Mouse (Mus musculus): ENCODE results near the gene Erbb2.

Erbb2 gene

DNA sequence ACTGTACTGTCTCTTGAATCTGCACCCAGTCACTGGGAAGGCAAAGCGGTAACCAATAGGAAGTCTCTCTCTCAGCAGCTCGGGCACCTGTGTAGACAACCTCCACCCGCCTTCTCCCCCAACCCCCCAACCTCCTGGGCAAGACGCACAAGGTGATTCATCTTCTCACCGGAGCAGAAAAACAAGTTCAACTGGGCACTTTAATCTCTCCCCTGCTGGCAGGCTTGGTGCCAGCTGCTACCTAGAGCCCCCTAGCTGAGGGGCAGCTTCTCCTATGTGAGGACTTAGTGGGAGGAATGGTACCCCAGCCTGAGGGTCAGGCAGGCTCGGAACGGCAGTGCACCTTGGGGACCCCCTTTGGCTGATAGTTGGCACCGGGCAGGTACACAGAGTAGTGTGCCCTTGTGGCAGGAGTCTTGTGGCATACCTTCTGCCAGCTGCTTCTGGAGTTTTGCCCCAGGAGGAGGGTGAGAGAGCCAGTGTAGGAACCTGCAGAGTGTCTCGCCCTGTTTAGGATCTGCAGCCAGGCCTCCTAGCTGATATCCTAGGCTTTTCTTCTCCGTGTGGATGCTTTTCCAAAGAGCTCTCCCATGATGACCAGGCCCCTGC lies 6.8 kb downstream of the Erbb2 start:
- in situ Hi-C loops (cut with MboI, MseI): no loop called here

DNA sequence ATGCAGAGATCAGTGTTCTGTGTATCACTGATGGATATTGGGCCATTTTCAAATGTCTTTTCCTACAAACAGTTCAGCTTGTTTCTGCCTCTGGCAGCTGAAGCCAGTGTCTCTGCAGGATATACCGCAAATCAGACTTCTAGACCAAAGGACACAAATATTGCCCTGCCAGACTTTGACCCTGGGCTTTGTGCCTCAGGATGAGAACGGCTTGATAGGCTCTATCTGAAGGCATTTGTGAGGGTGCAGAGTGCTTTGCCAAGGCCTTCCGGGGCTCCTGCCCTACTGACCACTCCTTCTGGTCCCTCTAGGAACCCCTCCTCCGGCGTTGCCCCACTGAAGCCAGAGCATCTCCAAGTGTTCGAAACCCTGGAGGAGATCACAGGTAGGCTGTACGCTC lies 14.3 kb downstream of the Erbb2 start:
- in situ Hi-C loops (cut with MboI, MseI): no loop called here

DNA sequence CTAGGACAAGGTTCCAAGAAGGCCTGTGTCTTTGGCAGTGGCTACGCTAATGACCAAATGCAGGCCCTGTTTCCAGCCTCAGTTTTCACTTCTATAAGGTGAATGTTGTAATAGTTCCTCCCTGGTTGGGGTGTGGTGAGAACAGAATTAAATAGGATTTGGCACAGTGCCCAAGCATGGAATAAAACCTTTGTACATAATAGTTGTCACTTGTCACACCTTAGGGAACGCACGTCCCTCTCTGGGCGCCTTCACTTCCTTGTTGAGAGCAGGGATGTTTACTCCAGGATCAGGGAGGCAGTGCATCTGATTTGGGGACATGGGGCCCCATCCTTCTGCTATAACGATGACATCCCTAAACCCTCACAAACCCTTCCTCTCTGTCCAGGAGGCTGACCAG lies 16.2 kb downstream of the Erbb2 start:
- in situ Hi-C loops (cut with MboI, MseI): no loop called here

DNA sequence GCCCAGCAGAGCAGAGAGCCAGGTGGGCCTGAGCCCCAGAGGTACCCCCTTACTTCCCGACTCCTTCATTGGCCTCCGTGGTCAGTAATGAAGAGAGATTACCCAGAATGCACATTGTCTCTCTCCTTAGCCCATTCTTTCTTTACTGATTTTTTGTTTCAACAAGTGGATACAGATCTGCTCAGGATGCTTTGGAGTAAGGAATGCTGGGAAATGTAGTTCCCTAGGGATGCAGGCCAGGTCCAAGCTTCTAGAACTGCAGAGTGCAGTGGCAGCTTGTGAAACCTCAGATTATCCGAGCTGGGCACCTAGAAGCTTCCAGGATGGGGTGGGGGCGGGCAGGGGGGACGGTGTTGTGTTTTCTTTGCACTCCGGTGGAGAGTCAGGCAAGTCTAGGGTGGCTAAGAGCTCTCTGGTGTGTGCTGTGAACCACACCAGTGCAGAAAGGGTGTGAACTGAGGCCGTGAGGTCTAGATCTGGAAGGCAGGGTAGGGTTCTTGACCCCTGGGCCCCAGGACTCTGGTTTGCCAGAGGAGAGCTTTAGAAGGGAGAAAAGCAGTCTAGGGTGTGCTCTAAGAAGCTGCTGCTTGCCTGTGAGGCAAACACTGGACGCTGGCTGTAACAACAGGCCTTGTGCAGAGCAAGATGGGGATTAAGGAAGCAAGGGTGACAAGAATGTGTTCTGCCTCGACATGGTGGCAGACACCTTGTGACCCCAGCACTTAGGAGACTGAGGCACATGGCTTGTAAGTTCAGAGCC lies 19.7 kb downstream of the Erbb2 start:
- in situ Hi-C loops (cut with MboI, MseI): loop anchor here (5.0 kb wide), 1 partner anchor 45 kb away; the partner anchor contains the start of gene Pnmt

DNA sequence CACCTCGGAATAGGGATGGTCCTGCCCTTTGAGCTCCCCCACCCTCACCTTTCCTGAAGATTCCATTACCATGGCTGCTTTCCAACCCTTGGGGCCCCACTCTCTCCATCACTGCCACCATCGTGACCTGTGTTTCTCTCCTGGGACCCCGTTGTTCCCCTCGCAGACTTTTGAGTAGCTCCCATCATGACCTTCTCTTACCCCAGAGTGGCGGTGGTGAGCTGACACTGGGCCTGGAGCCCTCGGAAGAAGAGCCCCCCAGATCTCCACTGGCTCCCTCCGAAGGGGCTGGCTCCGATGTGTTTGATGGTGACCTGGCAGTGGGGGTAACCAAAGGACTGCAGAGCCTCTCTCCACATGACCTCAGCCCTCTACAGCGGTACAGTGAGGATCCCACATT lies 23.5 kb downstream of the Erbb2 start:
- in situ Hi-C loops (cut with MboI, MseI): no loop called here

DNA sequence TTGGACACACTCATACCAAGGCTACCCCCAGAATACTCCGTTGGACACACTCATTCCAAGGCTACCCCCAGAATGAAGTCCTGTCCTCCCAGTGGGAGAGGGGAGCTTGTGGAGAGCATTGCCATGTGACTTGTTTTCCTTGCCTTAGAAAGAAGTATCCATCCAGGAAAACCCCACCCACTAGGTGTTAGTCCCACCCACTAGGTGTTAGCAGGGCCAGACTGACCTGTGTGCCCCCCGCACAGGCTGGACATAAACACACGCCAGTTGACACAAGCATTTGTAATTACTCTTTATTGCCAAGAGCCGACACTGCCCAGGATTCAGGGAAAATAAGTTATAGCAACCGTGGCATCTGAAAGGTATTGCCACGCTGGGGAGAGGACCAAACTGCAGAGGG lies 25.2 kb downstream of the Erbb2 start:
- in situ Hi-C loops (cut with MboI, MseI): no loop called here

DNA sequence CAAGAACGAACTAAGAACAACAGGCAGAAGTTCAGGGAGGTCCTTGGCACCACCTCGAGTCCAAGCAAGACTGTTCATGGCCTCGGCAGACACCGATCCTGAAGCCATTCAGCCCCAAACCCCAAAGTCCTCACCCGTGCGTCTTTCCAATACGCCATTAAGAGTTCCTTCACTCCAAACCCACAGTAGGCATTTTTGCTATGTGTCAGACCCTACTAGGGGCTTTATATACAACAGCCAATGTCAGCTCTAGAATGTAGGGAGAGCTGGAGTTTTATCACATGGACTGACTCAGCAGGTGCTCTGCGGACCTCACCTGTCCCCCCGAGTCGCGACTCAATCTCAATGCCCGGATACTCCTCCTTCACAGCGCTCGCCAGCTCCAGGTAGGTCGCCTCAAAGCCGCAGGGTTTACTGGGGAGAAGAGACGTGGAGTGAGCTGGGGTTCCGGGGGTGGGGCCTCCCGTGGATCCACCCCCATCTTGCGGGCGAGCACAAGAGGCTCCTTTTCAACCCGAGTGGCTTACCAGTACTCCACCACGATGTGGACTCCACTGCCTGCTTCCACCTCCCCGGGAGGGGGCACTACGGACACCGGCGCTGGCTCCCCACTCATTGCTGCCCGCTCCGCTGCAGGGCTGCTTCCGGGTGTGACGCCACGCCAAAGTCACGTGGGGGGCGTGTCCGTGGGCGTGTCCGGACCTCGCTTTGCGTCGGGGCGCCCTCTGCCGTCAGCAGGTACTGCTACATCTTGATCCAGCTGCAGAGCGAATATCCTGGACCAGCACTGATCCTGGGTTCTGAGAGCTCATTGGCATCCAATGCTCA lies 26.3 kb downstream of the Erbb2 start, which contains the start of gene Mien1:
Gene Mien1 (minus strand): TSS at position 661 of the 828 bp plus-strand sequence.
- in situ Hi-C loops (cut with MboI, MseI): no loop called here

DNA sequence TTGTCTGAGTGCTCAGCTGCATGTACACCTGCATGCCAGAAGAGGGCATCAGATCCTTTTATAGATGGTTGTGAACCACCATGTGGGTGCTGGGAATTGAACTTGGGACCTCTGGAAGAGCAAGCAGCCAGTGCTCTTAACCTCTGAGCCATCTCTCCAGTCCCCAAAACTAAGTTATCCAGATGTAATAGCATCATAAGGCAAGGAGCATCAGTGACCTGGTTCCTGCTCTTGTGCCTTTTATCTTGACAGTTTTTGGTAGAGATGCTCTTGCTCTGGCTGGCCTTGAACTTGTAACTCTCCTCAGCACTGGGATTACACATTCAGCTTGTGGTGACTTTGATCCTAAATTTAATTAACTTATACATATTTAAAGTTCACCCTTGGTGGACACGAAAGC lies 31.4 kb downstream of the Erbb2 start:
- in situ Hi-C loops (cut with MboI, MseI): no loop called here

DNA sequence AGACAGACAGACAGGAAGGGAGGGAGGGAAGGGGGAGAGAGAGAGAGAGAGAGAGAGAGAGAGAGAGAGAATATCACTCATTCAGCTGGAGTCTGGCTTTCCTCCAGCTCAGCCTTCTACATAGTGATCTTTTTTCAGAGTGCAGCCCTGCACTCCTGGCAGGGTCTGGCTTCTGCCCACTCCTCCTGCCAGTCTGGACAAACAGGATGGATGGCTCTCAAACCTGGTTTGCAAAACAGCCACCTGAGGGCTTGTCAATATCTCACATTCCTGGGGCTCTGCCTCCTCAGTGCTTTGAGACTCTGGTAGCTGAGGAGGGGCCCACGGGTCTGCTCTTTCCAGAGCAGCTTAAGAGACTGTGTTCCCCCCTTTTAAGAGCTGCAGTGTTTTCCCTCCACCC lies 33.0 kb downstream of the Erbb2 start:
- in situ Hi-C loops (cut with MboI, MseI): no loop called here

DNA sequence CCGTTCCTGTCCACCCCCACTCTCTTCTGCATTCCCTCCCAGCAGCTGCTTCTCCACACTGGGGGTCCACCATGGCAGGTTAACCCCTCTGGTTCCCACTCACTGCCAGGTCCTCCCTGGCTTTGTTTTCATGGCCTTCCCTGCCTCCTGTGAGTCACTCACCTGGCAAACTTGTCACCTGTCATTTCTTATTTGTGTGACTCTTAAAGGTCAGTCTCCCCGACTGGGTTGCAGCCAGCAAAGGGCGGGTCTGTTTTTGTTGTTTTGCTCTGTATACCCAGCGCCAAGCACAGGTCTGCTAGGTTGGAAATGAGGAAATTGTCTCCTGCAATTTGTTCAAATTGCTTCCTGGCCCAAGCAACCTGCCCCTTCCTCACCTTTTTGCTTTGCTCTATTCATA lies 33.4 kb downstream of the Erbb2 start:
- in situ Hi-C loops (cut with MboI, MseI): no loop called here

DNA sequence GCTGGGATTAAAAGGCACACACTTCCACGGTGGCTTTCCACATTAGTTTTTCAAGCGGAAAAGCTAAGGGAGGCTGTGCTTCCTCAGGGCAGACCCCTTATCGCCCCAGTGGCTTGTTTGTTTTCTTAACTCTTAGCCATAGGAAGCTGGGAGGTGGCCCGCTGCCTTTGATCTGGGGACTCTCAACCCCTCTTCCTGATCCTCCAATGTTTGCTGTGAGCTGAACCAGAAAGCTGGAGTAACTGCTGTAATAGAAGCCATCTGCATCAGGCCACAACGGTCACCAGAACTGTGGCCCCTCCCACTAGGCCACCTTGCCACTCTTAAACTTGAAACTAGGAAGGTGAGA lies 33.9 kb downstream of the Erbb2 start, which contains the start of gene Grb7:
Gene Grb7 (plus strand): TSS at position 182 of the 349 bp plus-strand sequence.
- in situ Hi-C loops (cut with MboI, MseI): no loop called here

DNA sequence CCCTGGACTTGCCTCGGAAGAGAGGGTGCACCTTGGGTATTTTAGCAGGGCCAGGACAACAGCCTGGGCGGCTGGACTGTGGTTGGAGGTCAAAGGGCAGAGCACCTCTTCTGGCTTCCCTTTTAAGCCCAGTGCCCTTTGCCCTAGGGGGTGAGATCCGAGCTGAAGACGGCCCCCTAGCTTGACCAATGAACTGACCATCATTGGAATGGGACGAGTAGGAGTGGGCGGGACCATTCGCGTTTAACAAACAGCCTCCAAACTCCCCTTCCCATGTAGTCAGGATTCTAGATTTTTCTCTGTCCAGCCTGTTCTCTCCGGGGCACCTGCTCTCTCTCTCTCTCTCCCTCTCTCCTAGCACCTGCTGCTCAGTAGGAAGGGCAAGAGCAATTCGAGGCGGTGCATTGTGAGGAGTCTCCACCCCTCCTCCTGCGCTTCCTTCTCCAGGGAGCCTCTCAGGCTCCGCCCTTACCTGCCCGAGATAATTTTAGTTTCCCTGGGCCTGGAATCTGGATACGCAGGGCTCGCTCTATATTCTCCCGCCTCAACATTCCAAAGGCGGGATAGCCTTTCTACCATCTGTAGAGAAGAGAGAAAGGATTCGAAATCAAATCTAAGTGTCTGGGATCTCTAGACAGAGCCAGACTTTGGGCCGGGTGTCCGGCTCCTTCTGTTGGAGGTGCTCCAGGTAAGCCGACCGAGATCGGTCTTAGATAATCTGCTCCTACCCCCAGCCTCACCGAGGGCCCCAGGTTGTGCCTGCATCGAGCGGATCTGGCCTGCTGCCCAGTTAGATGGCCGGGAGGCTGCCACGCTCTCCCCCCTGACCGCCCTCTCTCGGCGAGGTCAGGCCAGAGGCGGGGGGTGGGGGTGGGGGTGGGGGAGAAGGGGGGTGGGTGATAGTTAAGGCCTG lies 34.5 kb downstream of the Erbb2 start:
- in situ Hi-C loops (cut with MboI, MseI): no loop called here

DNA sequence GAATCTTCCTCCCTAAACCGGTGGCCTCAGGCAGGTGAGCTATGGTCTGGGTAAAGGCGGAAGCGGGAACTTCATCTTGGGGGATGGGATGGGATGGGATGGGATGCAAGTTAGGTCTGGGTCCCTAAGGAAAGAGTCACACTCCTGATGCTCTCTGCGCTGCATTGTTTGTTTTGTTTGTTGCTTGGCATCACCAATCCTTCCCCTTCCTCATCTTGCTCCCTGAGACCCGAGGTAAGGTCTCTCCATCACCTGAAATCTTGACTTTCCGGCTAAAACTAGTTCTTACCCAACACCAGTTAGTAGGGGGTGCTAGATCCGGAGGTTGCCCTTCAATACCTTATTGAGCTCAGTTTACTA lies 35.2 kb downstream of the Erbb2 start:
- in situ Hi-C loops (cut with MboI, MseI): no loop called here

DNA sequence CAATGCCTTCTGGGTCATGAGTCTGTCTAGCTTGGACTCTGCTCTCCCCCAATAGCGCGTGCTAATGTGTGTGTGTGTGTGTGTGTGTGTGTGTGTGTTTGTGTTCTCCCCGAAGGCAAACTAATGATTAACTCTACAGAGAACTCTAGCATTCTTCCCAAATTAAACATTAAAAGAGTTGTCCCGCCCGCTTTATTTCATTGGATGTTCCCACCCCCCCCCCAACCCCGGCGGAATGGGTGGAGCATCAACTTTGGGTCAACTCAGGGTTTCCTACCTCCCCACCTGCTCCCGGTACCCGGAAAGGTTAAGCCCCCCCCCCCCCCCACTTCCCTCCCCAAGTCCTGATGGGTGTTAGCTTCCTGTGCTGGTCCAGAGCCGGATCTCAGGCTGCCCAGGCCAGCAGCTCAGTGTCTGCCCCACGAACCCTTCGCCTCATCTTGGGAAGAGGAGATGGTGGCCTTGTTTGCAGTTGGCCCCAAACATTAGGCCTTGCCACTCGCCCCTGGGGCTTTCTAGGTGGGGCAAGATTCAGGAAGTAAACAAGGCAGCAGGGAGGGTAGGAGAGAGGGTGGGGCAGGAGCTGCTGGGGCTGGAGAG lies 36.0 kb downstream of the Erbb2 start:
- in situ Hi-C loops (cut with MboI, MseI): no loop called here

DNA sequence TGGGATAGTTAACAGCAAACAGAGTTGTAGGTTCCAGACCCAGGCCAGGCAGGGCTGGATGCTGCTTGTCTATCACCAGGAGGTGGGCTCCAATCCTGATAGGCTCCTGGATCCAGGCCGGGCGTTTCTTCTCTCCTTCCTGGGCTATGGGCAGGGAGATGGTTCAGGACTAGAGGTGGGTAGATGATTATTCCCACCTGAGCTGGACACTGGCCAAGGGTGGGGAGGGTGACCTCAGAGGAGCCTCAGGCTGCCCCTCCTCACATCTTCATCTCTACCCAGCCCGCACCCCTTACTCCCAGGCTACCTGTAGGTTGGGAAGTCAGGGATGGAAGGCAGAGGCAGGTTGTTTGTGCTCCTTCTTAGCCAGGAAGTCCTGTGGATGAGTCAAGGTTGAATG lies 37.1 kb downstream of the Erbb2 start:
- in situ Hi-C loops (cut with MboI, MseI): no loop called here

DNA sequence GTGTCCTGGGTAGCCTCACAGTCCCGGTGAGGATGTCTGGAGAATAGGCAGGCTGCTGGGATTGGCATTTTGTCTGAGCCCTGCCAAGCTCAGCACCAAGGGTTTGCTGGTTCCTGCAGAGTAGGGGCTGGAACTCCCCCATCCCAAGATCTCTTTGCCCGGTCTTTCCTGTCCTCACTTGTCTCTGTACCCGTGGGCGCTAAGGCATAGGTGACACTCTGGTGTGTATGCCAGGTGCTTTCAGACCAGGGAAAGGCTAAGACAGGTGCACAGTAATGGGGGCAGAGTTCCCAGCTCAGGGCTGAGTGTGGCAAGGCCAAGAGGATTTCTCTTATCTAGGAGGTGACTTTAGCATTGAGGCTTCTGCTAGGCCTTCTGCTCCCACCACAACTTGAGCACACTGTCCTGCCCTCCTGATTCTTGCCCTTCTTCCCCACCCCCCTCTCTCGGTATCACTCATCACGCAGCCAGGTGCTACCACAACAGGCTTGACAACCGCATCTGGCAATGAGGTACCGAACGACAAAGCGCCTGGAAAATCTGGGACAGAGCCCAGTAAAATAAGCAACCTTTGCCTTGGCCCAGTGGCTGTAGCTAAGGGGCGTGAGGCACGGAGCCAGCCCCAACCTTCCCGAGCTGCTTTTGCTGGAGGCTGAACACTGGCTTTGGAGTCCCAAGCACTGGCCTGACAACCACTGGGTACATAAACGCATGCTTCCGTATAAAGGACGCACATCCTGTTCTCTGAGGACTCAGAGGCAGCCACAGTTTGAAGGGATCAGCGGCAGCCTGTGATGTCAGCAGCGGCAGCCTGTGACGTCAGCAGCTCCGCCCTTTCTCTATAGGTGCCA lies 37.9 kb downstream of the Erbb2 start:
- in situ Hi-C loops (cut with MboI, MseI): no loop called here

DNA sequence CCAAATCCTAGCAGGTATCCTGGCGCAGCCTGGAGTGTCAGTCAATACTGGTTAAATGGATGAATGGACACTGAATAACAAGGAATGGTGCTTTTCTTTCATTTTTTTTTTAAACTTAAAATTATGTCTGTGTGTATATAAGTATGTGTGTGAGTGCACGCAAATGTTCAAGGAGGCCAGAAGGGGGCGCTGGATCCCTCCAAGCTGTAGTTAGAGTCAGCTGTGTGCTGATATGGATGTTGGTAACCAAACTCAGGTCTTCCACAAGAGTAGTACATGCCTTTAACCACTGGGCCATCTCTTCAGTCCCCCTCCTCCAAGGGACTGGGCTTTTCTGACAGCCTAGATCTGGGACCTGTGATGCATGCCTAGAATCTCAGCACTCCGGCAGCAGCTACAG lies 43.2 kb downstream of the Erbb2 start:
- in situ Hi-C loops (cut with MboI, MseI): no loop called here

DNA sequence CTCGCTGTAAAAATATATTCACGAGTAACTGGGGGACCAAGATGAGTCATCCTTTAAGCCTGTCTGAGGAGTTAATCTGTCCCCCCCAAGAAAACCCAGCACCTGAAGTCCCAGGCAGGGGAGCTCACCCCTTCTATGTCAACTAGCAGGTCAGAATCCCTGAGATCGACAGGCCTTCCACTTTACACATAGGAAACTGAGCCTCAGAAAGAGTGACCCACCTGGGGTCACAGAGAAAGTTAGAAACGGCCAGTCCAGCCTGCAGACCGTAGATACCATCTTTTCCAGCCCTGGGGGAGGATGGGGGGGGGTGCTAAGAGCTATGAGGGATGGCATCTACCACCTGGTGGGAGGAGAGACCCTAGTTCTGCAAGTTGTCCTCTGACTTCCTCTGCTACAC lies 44.3 kb downstream of the Erbb2 start:
- in situ Hi-C loops (cut with MboI, MseI): no loop called here

DNA sequence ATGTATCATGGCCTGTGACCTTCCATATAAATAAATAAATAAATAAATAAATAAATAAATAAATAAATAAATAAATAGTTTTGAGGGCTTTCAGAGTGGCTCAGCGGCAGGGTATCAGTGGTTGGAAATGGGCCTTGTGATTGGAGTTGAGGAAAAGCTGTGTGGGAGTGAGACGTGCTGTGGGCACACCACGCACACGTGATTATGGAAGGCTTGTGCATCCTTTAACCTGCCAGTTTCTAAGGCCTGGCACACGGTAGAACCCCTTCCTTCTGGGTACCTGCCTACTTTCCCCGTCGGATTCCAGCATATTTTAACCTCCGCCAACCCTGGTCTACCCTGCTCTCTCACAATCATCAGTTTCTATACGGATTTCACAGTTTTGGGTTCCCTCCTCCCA lies 44.7 kb downstream of the Erbb2 start:
- in situ Hi-C loops (cut with MboI, MseI): no loop called here

Data from regulatory T cell (primary cell).